16 mouse cellular contexts compared by ENCODE assay signal in genomic region chr10:45500259-45500658, GRCm38 (mm10). TPM values are rescaled to one million over a fixed set of nuclear protein-coding genes. Genes with fewer than 3 reads are reported as not detected.
"Had no signal": no experiment of that assay in that cellular context is flagged by ENCODE, and none has a peak within 500 bp of the region (broad histone marks: within the 10 kb centered on the region; RNA-seq: fewer than 3 reads in every experiment).

No protein-coding gene starts in this region.

- H3K4me3 ChIP-seq: kidney, embryonic 15.5 days; limb, embryonic 13.5 days; neural tube, embryonic 12.5 days had no signal

- H3K9me3 ChIP-seq: kidney, embryonic 15.5 days; limb, embryonic 13.5 days; neural tube, embryonic 12.5 days had no signal

- H3K4me2 ChIP-seq: kidney, embryonic 15.5 days; limb, embryonic 13.5 days; neural tube, embryonic 12.5 days had no signal

- DNase-seq: kidney, postnatal 25 days; left cerebral cortex, postnatal 4 days; lung, adult 18-20 months; lung, postnatal 36 days; midbrain, embryonic 14.5 days; right cerebral cortex, postnatal 4 days; spleen, adult 18-20 months; thymus, adult 18-20 months; thymus, postnatal 14 days had no signal

- H3K27me3 ChIP-seq: kidney, embryonic 15.5 days; limb, embryonic 13.5 days; neural tube, embryonic 12.5 days had no signal

- H3K36me3 ChIP-seq: kidney, embryonic 15.5 days; limb, embryonic 13.5 days; neural tube, embryonic 12.5 days had no signal

- H3K4me1 ChIP-seq: kidney, embryonic 15.5 days; limb, embryonic 13.5 days; neural tube, embryonic 12.5 days had no signal

- H3K9ac ChIP-seq: kidney, embryonic 15.5 days; limb, embryonic 13.5 days; liver, embryonic 14.5 days; neural tube, embryonic 12.5 days had no signal

- H3K27ac ChIP-seq: kidney, embryonic 15.5 days; limb, embryonic 13.5 days; liver, embryonic 14.5 days; neural tube, embryonic 12.5 days had no signal

RNA-seq across cellular contexts. Expression of gene Lin28b, which starts 14.1 kb away (rescaled TPM):
- total RNA-seq: liver, adult 2 months; megakaryocyte progenitor cell, adult 5-6 weeks; monocyte, adult 5-6 weeks had no signal
- polyA plus RNA-seq: liver, adult 2 months had no signal
